Mouse (Mus musculus) hindbrain, postnatal 0 days (tissue): ENCODE data around the gene Vpreb2. TPM values are rescaled to one million over a fixed set of nuclear protein-coding genes. Genes with fewer than 3 reads are reported as not detected.

ENCODE experiments used
- ATAC-seq: fragments of 200-750 bp; cut with Nextera tagmentation; 2 replicates; pipeline ENCODE4 v1.8.0; 2017; ENCODE audit warnings: mild to moderate bottlenecking, moderate TSS enrichment, moderate library complexity
- DNase-seq: peaks from one replicate; pipeline ENCODE4 v3.0.0-alpha.2; 2015; ENCODE audit warnings: low spot score
- H3K27ac ChIP-seq: fragments of 300-500 bp; sonication (generic); 2 replicates; pipeline ENCODE4 v1.5.1; 2014; ENCODE audit warnings: mild to moderate bottlenecking
- H3K27me3 ChIP-seq: fragments of 300-500 bp; sonication (generic); 2 replicates; pipeline ENCODE4 v1.6.1; 2014; ENCODE audit warnings: low read length, mixed read lengths; ENCODE audit not compliant: insufficient read depth
- H3K36me3 ChIP-seq: fragments of 300-500 bp; sonication (generic); 2 replicates; pipeline ENCODE4 v1.6.1; 2014; ENCODE audit warnings: low read length, mixed read lengths; ENCODE audit not compliant: insufficient read depth
- H3K4me1 ChIP-seq: fragments of 300-500 bp; sonication (generic); 2 replicates; pipeline ENCODE4 v1.6.1; 2014; ENCODE audit warnings: antibody characterized with exemption, low read length, mixed read lengths; ENCODE audit not compliant: insufficient read depth
- H3K4me2 ChIP-seq: fragments of 300-500 bp; sonication (generic); 2 replicates; pipeline ENCODE4 v1.6.1; 2014; ENCODE audit warnings: low read depth, mild to moderate bottlenecking, low read length, moderate library complexity, mixed read lengths
- H3K4me3 ChIP-seq: fragments of 300-500 bp; sonication (generic); 2 replicates; pipeline ENCODE4 v1.5.1; 2014; ENCODE audit warnings: low read length
- H3K9ac ChIP-seq: fragments of 300-500 bp; sonication (generic); replicated peaks from 2 replicates; pipeline ENCODE4 v1.6.1; 2014; ENCODE audit warnings: mild to moderate bottlenecking, low read length, moderate library complexity, mixed read lengths
- H3K9me3 ChIP-seq: fragments of 300-500 bp; sonication (generic); 2 replicates; pipeline ENCODE4 v1.6.1; 2016; ENCODE audit warnings: low read length, mixed read lengths
- CTCF ChIP-seq: IDR thresholded peaks from 2 replicates; pipeline ENCODE4 v1.5.1; 2016; ENCODE audit warnings: antibody characterized with exemption, control low read depth, low read depth
- WGBS: fragments of 180-500 bp; shearing (Covaris S2); extraction: QIAGEN DNeasy Blood & Tissue Kit; methylation state at CpG from one replicate; pipeline ENCODE4 v1.1.7; 2014; 5-methylcytosine and 5-hydroxymethylcytosine counted together
- polyA plus RNA-seq: library from polyadenylated mRNA; unstranded; fragments of >200 nt; fragmentation: Nextera tagmentation; extraction: Ambion mirVana; gene quantifications from 2 replicates; pipeline ENCODE4 v1.2.1, GENCODE M21; 2015
- total RNA-seq: library from RNA; depleted of rRNA; stranded (reverse); fragments of >200 nt; gene quantifications from 2 replicates; pipeline ENCODE4 v1.2.3, GENCODE M21; 2014; rRNA removed

Vpreb2 gene
- total and polyA plus RNA-seq, 2 experiments from 2014 or later = not detected

GRCm38 (mm10) chr16:18022780-18023557 lies 42.7 kb downstream of the Vpreb2 start:
- no peak overlapping the region for H3K4me2 ChIP-seq
- no peak overlapping the region for H3K4me3 ChIP-seq
- no peaks in the 10 kb centered on the region for H3K27me3 ChIP-seq
- no peak for TF ChIP-seq CTCF
- H3K9ac ChIP-seq = no peak overlapping the region
- ATAC-seq (no peak), DNase-seq (no peak)
- WGBS = 74% methylated on average over 8 of the region's 8 CpGs
- no peaks in the 10 kb centered on the region for H3K9me3 ChIP-seq
- H3K36me3 ChIP-seq = no peaks in the 10 kb centered on the region
- no peak overlapping the region for H3K27ac ChIP-seq
- no peaks in the 10 kb centered on the region for H3K4me1 ChIP-seq

GRCm38 (mm10) chr16:18027371-18027770 lies 47.1 kb downstream of the Vpreb2 start:
- H3K27me3 ChIP-seq = no peaks in the 10 kb centered on the region
- H3K4me3 ChIP-seq = no peak overlapping the region
- H3K4me2 ChIP-seq = no peak overlapping the region
- H3K4me1 ChIP-seq = no peaks in the 10 kb centered on the region
- ATAC-seq (no peak), DNase-seq (no peak)
- H3K9me3 ChIP-seq = no peaks in the 10 kb centered on the region
- no peak for TF ChIP-seq CTCF
- 63% methylated on average over 2 of the region's 2 CpGs for WGBS
- no peaks in the 10 kb centered on the region for H3K36me3 ChIP-seq
- H3K9ac ChIP-seq = no peak overlapping the region
- no peak overlapping the region for H3K27ac ChIP-seq

Other genes starting within 250 kb of the Vpreb2 start
- 47.5 and 66.1 TPM in 2 replicates for gene Med15, start 247.5 kb upstream of the Vpreb2 start, total RNA-seq
- gene Med15, start 247.5 kb upstream of the Vpreb2 start, polyA plus RNA-seq = 33.8 and 39.2 TPM in 2 replicates
- 176 and 190 TPM in 2 replicates for gene Klhl22, start 220.8 kb upstream of the Vpreb2 start, total RNA-seq
- 69.6 and 80.5 TPM in 2 replicates for gene Klhl22, start 220.8 kb upstream of the Vpreb2 start, polyA plus RNA-seq
- 15.5 and 15.6 TPM in 2 replicates for gene Scarf2, start 183.1 kb upstream of the Vpreb2 start, total RNA-seq
- 2.0 and 2.3 TPM in 2 replicates for gene Scarf2, start 183.1 kb upstream of the Vpreb2 start, polyA plus RNA-seq
- gene B830017H08Rik, start 147.3 kb upstream of the Vpreb2 start, total RNA-seq = 6.1 and 9.1 TPM in 2 replicates
- gene B830017H08Rik, start 147.3 kb upstream of the Vpreb2 start, polyA plus RNA-seq = 6.3 and 6.4 TPM in 2 replicates
- gene Car15, start 142.1 kb upstream of the Vpreb2 start, total RNA-seq = 3.3 and 7.0 TPM in 2 replicates
- gene Car15, start 142.1 kb upstream of the Vpreb2 start, polyA plus RNA-seq = 1.9 TPM in 2 replicates
- gene Gm20518, start 88.8 kb upstream of the Vpreb2 start, total RNA-seq = 0.42 and 1.3 TPM in 2 replicates
- gene Gm20518, start 88.8 kb upstream of the Vpreb2 start, polyA plus RNA-seq = 0.11 and 0.20 TPM in 2 replicates
- gene Tssk1, start 86.2 kb upstream of the Vpreb2 start, total RNA-seq = 0.29 TPM in 1 of 2 replicates, not detected in the other
- 0.04 TPM in 1 of 2 replicates, not detected in the other for gene Tssk1, start 86.2 kb upstream of the Vpreb2 start, polyA plus RNA-seq
- gene Dgcr2, start 81.9 kb upstream of the Vpreb2 start, total RNA-seq = 181 and 199 TPM in 2 replicates
- 83.0 and 88.8 TPM in 2 replicates for gene Dgcr2, start 81.9 kb upstream of the Vpreb2 start, polyA plus RNA-seq
- gene Tssk2, start 81.8 kb upstream of the Vpreb2 start, total RNA-seq = not detected in 2 replicates
- not detected in 2 replicates for gene Tssk2, start 81.8 kb upstream of the Vpreb2 start, polyA plus RNA-seq
- 37.7 and 46.3 TPM in 2 replicates for gene Ess2, start 69.1 kb upstream of the Vpreb2 start, total RNA-seq
- 38.8 and 40.8 TPM in 2 replicates for gene Ess2, start 69.1 kb upstream of the Vpreb2 start, polyA plus RNA-seq
- gene Gsc2, start 65.4 kb upstream of the Vpreb2 start, total RNA-seq = 0.21 and 0.61 TPM in 2 replicates
- 0.76 and 1.0 TPM in 2 replicates for gene Gsc2, start 65.4 kb upstream of the Vpreb2 start, polyA plus RNA-seq
- 228 and 230 TPM in 2 replicates for gene Slc25a1, start 52.2 kb upstream of the Vpreb2 start, total RNA-seq
- 150 and 151 TPM in 2 replicates for gene Slc25a1, start 52.2 kb upstream of the Vpreb2 start, polyA plus RNA-seq
- 59.5 and 74.4 TPM in 2 replicates for gene Dgcr6, start 72.4 kb downstream of the Vpreb2 start, total RNA-seq
- 169 and 173 TPM in 2 replicates for gene Dgcr6, start 72.4 kb downstream of the Vpreb2 start, polyA plus RNA-seq
- gene Prodh, start 109.8 kb downstream of the Vpreb2 start, total RNA-seq = 10.6 and 16.7 TPM in 2 replicates
- 7.4 and 8.7 TPM in 2 replicates for gene Prodh, start 109.8 kb downstream of the Vpreb2 start, polyA plus RNA-seq
- 38.2 and 55.7 TPM in 2 replicates for gene Rtn4r, start 147.2 kb downstream of the Vpreb2 start, total RNA-seq
- gene Rtn4r, start 147.2 kb downstream of the Vpreb2 start, polyA plus RNA-seq = 20.4 and 23.1 TPM in 2 replicates
- not detected in 2 replicates for gene Ccdc188, start 237.5 kb downstream of the Vpreb2 start, total RNA-seq
- gene Ccdc188, start 237.5 kb downstream of the Vpreb2 start, polyA plus RNA-seq = not detected in 2 replicates